Mouse (Mus musculus): ENCODE measurements around the gene Prrx1.

The Prrx1 gene

DNA sequence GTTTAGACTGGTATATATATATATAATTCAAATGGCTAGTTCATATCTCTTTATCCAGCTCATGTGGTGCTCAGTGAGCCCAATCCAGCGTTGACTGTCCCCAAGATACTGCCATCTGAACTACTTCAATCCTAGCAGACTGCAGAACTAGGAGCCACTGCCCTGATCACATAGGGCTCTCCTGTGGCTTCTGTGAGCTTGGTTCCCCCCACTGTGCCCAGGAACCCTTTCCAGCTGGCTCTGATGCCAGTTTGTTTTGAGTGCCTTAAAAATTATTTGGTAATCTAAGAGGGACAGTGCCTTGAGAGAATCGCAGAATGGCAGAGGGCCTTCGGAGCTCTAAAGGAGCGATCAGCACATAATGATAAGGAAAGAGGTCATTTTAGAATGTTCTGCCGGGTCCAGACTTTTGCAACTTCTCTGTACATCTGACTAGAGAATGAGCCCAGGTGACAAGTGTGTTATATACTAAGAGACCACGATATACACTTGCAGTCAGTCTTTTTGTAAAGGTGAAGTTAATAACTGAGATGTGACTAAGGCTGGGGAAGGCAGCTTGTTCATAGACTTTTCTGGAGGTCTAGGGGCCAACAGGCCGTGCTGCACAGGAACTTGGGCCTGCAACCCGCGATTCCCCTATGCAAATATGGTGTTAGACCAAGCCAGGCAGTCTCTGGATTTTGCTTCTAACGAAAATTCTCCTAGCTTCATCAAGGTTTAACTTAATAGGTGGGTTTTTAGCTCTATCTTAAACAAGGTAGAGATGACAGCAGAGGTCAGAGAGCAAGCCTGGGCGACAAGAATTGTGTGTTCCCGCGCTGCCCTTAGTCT is 2.3 kb downstream of the Prrx1 start:
- DNase-seq = no peak

DNA sequence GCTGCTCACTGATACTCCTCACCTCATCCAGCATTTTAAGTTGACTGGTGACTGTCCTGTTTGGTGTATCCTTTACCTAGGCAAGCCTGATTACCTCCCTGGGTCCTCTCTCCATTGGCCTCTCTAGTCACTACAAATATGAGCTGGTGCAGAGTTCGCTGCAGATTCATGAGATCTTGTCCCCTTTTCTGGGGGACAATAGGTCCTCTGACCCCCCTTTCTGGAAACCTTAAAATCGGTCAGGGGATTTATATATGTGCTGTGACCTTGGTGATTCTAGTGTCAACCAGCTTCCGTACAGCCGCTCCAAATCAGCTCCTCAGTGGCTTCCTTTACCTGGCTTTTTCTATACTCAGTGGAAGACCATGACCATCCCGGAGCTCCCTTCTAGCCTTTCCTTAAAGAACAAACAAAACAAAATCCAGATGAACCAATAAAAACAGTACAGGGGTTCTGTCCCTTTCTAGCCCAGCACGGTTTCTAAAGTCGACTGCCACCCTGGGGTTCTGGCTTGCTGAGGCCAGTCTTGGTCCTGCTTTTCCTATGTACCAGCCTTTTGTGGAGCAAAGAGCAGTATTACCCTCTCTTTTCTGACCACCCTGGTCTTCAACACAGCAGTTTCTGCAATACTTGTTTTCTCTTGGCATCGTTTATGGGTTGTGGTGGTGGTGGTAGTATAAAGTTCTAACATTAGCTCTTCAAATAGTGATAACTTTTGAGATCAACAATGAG is 3.3 kb downstream of the Prrx1 start:
- DNase-seq = no peak

DNA sequence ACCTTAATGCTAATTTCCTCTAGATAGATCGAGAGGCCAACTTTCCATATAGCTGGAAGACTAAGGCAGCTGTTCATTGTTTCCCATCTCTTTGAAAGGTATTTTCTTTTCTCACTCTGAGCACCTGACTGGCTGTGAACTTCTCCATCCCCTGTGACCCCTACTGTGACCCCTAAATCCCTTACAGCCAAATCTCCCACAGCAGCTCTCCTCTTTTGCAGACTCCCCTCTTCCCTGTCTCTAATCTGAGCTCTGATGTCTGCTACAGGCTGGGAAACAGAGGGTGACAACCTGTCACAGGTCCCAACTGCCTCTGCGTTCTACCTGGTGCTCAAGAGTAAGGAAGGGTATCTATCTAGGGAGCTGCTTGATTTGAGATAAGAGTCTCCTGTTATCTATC is 4.0 kb downstream of the Prrx1 start:
- no peak for DNase-seq

DNA sequence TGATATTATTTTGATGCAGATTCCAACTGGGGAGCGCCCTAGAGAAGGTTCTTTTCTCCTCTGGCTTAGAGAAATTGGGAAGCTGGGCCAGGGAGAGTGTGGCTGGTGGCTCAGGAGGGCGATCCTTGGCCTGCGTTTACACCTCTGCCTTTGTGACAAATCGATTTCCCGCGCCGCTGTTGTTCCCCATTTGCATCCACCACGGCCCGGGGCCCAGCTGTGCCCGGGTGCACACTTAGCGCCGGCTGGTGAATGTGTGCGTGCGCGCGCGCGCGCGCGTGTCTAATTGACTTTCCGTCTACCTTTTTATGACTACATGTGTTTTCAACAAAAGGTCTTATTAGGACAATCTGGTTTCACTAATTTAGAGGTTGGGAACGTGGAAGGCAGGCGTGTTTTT is 4.9 kb downstream of the Prrx1 start:
- DNase-seq = no peak

DNA sequence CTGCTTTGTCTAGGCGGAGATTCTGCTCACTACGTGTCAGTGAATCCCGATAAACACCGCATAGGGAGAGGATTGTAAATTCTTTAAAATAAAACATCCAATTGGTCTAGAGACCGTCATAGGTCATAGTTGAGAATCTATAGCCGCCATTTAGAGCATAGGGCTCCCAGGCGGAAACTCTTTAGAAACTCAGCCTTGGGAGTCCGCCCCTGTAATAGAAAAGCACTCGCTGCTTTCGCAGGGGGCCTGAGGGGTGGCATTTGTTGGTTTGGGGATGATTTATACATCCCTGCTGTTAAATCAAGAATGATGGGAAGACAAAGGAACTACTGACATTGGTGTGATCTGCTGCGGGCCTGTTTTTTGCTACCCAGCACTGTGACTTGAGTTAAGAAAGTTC is 5.8 kb downstream of the Prrx1 start:
- DNase-seq = no peak

DNA sequence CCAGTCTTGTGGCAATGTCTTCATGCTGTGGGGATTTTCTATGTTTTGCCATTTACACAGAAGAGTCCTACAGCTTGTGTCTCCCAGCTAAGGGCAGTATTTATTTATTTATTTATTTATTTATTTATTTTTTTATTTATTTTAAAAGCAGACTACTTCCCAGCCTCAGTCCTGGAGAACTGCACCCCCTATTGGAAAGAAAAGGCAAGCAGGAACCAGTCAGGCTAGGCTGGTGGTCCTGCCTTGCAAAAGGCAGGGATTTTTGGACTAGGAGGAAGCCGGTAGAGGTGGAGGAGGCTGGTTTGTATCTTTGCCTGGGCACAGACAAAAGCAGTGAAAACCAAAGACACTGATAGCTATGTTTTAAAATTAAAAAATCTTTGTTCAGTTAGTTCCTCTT is 7.6 kb downstream of the Prrx1 start:
- no peak for DNase-seq

DNA sequence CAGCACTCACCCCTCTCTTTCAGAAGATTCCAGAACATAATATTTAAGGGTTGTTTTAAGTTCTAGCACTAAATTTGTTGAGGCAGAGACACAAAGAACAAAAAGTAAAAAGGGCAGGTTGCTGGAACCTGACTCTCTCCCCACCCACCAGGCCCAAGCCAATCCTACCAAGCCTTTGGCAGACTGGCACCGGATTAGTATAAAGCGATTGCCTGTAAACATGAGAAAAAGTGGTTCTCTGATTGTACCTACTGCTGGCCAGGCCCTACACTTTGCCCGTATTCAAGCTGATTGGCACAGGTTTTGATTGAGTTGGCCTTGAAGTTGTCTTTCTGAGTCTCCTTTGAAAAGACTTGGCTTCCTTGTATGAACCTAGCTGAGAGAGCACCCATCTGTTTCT is 8.7 kb downstream of the Prrx1 start:
- DNase-seq = no peak

DNA sequence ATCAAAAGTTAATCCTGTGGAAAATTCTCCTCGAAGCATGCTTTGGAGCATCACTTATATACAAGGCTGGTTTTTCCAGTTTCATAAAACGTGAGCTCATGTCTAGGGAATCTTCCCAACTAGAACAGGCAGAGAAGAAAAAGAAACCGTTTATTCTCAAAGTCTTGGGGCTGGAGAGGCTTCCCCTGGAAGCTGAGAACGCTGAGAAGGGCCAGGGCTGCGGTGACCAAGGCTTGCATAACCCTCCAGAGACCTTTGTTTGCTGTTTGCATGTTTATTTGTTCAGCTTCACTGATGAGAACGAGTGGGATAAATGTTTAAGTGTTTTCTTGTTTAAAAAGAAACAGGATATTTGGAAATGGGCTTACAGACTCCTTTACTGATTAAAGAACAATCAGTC is 11.2 kb downstream of the Prrx1 start:
- DNase-seq = no peak

DNA sequence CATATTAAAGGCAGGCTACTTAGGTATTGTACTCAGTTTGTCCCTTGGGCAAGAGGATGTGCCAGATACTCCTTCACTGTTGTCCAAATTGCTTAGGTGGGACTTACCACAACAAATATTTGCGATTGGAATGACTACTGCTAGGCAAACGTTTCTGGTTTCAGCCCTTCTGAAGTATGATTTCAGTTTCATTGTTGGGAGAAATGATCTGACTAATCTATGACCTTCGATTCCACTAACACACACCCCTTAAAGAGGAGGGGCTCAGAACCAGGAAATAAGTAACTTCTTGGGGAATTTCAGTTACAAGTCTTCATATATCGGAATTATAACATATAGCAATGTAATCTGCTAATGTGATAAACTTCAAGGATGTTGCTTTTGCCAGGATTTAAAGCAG is 20.4 kb downstream of the Prrx1 start:
- DNase-seq = no peak

DNA sequence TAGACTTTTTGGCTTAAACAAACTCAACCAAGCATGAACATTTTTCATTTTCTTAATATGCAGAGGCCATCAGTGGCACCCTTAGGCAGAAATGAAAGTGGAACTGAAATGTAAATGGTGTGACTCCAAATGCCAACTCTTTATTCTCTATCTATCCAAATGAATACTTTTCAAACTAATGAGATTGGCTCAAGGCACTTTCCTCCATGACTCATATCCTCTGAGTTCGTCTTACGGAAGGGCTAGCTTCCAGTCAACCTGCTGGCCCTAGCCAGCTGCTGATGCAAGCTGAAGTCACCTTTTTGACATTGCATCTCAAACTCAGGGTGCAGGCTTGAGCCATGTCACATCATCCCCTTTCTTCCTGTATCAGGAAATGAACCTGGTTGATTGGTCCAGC is 21.6 kb downstream of the Prrx1 start:
- no peak for DNase-seq

DNA sequence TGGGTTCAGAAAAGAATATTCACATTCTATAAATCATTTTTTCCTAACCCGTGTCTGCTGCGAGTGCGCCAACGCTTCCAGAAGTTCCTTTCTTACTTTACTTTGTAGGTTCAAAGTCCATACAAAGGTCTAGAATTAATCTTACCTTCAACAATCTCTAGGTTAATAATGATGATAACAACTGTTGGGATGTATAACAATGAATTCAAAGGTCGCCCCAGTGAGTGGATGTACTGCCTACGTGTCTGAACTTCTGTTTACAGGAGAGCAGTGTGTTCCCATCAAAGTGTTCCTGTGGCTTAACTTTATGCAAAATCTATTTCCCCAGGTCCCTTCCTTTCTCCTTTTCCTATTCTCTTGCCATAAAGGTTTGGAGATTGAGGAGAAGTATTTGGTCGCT is 24.4 kb downstream of the Prrx1 start:
- DNase-seq = no peak

DNA sequence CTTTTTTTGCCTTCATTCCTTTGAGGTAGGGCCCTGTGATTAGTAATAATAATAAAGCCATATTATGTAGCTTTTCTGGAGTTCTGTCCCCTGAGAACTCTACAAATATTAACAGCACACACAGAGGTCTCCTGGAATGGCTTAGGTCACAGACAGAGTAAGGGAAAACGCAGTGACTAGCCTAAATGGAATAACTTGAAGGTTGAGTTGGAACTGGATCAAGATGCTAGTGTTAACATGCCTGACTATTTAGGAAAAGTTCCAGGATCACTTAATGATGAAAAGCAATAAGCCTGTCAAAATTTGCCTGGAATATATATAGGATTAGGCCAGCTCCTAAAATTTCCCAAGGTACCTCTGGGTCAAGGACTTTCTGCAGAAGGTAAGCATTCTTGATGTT is 28.0 kb downstream of the Prrx1 start:
- no peak for DNase-seq

DNA sequence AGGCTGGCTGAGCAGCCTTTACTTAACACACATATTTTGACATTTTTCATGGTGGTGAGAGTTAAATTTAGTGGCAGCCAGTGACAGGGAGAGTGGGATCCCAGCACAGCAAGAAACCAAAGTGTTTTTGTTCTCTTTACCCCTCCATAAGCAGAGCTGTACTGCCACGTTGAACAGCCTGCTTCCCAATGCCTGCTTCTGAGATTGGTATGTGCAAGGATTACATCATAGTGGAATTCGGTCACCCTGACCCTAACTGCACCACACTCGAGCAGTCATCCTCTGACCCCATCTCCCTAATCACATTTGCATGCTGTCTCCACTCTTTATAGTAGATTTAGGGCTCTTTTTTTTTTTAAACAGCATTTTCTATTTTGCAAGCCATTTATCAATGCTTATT is 28.4 kb downstream of the Prrx1 start:
- no peak for DNase-seq

DNA sequence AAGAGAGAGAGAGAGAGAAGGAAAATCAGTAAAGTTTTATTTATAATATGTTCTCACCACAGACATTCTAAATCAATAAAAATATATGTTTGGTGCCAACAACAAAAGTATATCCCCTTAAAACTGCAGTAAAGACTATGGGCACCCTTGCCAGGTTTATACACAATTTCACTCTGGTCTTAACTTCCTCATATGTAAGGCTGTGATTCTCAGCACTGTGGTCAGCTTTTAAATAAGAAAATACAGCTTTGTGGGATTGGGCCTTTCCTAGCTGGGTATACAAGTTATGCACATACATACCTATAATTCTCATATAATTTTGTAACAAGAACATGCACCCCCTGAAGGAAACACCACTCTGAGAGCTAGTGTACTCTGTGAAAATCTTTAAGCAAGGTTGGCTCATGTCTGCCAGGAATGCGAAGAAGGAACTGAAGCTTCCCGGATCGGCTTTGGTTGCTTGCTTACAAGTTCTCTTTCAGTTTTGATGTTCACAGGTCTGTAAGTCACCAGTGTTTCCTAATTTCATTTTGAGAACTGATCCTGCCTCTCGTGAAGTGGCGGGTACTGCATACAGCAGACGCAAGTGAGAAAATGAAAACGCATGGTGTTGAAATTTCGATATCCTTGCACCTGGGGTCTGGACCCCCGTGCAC is 29.4 kb downstream of the Prrx1 start:
- no peak for DNase-seq

DNA sequence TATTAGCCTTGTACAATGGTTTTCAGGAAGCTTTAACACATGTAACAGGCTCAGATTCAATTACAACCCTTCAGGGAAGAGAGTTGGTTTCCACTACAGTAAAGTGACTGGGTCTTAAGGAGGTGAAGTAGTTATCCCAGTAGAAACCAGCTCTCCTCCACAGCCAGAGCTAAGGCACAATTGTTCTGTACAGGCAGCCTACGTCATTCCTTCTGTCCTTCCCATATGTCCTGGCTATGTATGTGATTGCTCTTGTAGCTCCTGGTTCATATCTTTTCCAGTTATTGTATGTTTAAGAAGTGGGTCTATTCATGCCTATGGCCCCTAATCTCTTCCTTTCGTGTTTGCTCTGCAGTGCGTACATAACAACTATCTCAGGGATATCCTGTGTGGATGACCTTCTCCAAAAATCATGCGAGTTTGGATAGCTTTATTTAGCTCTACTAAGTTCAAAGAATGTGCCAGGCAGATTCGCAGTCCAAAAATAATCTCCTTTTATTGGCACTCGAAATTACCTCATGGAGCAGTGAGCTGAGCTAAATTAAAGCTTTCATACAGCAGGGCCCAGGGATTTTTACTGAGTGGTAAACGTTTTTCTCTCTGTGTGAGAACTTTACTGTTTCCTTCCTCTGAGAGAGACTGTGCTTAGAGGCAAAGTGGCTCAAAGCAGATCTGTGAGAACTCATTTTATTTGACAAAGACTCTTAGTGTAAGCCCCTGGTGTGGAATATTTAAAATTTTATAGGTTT is 31.9 kb downstream of the Prrx1 start:
- DNase-seq = no peak

DNA sequence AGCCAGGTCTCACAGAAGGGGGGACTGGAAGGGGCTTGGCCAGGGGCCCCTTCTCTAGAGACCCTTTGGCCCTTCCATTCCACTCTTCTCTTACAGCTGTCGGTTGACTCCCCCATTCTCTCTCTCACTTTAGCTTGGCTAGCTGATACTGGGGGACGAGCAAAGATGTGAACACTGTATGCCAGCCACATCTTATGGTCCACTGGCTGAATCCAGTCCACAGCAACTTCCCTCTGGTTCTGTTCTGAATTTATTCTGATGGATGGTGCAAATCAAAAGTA is 32.7 kb downstream of the Prrx1 start:
- DNase-seq = no peak

DNA sequence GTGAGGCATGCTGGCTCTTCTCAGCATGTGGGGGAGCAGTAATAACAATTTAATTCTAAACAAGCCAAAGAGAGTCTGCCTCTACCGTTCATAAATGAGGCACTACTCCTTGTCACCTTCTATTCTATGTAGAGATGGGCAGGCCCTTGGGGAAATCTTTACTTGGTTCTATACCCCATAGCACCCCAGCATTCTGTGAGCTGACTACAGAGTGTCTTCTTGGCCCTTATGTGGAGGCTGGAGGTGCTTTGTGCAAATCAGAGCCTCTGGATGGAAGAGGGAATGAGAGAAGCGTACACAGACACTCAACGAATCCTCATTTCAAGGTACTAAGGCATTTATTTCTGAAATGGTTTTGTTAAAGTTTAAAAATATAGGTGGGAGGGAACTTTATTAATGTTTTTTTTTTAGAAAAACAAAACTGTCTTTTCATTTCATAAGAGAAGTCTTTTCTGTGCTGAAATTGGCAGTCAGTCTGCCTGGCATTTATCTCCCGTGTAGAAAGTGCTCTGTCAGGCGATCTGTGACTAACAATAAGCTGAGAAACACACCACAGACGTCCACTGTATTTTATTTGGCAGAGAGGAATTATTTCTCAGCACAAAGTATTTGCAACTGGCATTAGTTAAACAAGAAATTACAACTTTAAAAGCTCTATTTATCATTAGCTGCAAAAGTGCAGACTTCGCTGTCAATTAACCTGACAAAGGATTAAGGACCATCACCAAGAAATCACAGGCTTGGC is 33.2 kb downstream of the Prrx1 start:
- DNase-seq = no peak

DNA sequence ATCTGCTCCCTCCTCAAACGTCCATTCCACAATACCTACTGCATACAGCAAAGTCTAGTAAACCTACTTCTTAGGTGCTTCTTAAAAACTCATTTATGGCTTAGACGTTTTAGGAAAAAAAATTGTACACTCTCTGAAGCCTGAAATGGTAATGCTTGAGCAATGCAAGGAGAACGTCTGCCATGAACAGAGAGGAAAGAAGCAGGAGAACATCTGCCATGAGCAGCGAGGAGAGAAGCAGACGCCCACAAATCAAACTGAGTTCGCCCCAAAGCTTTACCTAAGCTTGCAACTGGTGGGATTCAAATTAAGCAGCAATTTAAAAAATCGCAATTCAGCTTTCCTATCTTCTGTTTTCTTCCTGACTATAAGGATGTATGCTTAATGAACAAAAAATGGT is 36.4 kb downstream of the Prrx1 start:
- no peak for DNase-seq

DNA sequence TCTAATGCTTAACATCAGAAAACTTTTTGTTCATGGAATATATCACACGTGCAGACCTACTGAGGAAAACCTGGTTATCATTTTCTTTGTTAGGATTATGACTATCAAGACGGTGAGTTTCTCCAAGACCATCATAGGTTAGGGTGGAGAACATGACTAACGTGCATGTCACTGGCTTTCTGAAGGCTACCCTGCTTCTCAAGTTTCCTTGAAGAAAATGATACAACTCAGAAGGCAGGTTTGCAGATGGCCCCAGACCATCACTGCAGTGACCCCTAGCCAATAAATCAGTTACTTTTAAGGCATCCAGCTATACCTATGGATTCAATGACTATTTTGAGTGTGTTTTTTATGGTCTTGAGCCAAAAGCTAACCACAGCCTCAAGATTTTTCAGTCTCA is 38.6 kb downstream of the Prrx1 start:
- DNase-seq = no peak

DNA sequence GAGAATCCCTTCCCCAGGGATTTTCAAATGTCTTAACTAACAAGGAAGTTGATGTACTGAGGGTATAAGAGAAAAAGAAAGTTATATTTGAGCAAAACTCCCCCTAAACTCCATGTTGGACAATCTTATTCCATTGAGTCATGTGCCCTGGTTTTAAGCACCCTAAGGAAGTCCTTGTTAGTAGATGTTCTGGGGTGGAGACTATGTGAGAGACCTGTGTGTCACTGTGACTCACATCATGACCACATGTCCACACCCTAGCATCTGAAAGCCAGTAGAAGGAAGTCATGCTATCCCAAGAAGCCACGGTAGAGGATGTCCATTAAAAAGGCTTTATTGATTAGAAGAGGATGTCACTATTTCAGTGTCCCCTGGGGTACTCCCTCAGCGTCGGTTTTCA is 40.4 kb downstream of the Prrx1 start:
- no peak for DNase-seq

DNA sequence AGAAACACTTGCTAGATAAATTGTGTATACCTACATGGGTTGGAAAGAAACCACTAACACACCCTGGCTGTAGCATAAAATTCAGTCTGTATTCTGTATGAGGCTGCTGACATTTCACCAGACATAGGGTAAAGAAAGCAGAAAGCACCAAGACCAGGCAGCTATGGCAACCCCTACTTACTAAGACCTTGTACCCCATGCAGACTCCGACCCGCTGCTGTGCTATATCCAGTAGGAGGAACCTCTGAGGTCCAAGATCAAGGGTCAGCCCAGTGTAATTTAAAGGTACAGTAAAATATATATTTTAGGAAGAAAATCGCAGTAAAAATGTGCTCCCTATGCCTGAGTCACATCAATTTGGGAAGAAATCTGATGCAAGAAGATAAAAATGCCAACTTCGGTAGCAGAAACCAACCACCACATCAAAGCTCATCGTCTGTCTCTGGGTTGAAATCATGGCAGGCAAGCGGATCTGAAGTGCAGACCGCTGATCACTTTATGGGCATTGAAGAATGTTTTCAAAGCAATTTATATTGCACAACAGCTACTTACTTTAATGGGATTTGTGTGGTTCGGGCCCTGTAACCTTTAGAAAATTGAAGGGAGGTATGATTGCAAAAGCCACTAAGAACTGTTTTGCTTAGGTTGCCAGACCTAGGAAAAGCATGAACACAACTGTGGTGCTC is 46.5 kb downstream of the Prrx1 start:
- DNase-seq = no peak

DNA sequence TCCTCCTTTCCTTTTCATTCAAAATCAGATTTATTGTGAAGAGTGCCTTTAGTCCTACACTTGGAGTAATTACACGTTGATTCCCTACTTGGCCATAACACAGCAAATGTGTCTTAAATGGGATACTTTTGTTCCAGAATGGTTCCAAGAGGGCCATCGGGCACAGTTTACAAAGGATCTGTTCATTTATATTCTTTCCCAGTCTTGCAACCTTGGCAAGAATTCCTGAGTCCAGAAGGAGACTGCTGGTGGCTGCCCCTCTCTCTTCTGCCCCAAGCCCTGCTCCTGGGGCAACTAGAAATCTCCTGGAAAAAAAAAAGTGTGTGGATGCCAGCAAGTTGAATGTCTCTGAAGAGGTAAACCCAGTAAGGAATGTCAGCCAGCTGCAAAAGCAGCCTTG is 56.2 kb downstream of the Prrx1 start:
- no peak for DNase-seq

Measured in kidney, adult 18-20 months (tissue).